Mouse (Mus musculus) neutrophil, adult 5-6 weeks (primary cell): ENCODE results near the gene Cmtm4. TPM values are rescaled to one million over a fixed set of nuclear protein-coding genes. Genes with fewer than 3 reads are reported as not detected.
A peak's percentile ranks its signal among the peaks of the same experiment; 100 is the strongest.
"Not testable (repeated sequence)": the region's sequence is repeated elsewhere in the genome, so short reads cannot be mapped to it uniquely, and the experiment has no call there.

ENCODE experiments used
- ATAC-seq: fragments of 151-379, 151-347 bp; 2 replicates; pipeline ENCODE4 v1.8.0; 2017; ENCODE audit warnings: mild to moderate bottlenecking, moderate TSS enrichment; ENCODE audit not compliant: insufficient number of reproducible peaks, poor library complexity, low FRiP score, severe bottlenecking; ENCODE audit errors: extremely low read depth
- total RNA-seq: library from RNA; stranded (forward); fragments of 200-1000 nt; gene quantifications from 2 replicates; pipeline ENCODE4 v1.2.3, GENCODE M21; 2017

Gene Cmtm4
- total RNA-seq, 1 experiment from 2014 or later, result 0.81 TPM

DNA sequence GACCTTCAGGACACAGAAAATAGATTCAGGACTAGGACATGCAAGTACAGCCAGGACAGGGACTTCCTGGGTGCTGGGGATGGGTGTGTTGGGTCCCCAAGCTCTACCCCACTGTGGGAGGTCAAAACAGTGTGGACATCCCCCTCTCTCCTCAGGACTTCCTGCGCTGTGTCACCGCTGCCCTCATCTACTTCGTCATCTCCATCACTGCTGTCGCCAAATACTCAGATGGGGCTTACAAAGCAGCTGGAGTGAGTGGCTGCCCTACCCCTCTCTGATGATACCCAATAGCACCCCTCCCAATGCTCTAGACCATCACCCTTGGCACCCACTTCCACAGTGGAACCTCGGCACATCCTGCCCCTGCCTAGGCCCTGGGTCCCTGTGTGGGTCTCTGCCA lies 51.0 kb downstream of the Cmtm4 start:
- ATAC-seq, result no peak

DNA sequence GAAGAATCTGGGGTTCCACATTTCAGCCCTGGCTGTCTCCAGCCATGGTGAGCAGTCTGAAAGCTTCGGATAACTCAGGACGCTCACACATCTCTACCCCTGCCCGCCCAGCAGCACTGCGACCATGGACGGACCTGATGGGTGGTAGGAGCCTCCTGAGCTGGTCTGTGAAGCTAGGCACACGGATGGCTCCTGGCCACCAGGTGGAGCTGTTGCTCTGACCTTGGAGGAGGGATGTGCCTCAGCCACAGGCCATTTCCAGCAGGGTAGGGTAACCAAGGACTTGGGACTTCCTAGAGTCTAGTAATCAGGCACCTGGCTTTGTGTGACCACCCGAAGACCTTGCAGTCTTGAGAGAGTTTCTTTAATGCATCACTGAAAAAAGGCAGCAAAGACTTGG lies 51.6 kb downstream of the Cmtm4 start:
- peak; percentile 64 for ATAC-seq

DNA sequence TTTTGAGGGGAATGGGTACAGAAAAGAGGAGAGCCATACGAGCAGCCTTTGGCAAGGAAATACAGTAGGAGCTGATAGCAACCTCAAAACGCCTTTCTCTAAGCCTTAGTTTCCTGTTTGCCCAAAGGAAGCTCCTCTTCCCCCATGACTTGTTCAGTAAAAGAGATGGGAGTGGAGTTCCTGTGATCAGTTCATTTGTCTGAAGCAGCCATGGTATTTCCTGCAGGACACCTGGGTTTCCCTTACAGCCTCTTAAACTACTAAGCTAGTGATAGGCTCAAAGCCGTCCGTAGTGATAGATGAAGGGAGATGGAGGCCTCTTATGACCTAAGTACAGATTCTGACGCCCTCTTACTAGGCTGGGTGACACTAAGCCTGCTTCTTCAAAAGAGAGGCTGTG lies 53.2 kb downstream of the Cmtm4 start:
- ATAC-seq, result no peak

DNA sequence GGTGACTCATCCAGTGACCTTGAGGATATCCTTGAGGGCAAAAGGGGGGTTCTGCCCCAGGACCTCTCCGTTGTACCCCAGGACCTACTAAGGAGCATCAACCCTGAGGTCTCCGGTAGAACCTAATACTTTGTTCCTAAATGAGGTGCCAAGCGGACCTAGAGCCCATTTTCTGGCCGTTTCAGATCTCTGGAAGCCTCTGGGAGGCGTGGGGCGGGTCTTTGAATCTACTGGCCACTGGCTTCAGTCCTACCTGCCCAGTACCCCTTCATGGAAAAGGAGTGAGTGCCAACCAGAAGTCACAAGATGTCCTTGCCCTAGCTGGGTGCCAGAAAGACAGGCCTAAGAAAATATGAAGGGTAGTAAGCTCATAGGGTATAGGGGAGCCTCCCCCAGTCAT lies 53.9 kb downstream of the Cmtm4 start:
- ATAC-seq, result no peak

DNA sequence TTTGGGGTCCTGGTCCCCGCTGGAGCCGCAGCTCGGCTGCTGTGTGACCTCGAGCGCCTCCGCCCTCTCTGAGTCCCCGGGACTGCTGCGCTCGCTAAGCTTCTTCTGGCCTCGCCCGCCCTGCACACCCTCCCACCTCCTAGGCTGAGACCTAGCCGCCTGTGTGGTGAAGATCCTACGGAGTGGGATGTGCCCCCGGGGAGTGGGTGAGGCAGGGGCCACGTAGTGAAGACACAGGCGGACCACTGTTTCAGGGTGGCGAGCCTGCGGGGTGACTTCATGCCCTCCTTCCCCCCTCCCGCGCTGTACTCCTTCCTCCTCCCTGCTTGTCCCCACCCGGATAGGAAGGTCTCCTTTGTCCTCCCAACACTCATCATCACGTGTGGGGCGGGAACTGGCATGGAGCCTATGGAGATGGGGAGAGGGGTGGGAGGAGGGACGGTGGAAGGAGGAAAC lies 54.5 kb downstream of the Cmtm4 start:
- no peak for ATAC-seq

DNA sequence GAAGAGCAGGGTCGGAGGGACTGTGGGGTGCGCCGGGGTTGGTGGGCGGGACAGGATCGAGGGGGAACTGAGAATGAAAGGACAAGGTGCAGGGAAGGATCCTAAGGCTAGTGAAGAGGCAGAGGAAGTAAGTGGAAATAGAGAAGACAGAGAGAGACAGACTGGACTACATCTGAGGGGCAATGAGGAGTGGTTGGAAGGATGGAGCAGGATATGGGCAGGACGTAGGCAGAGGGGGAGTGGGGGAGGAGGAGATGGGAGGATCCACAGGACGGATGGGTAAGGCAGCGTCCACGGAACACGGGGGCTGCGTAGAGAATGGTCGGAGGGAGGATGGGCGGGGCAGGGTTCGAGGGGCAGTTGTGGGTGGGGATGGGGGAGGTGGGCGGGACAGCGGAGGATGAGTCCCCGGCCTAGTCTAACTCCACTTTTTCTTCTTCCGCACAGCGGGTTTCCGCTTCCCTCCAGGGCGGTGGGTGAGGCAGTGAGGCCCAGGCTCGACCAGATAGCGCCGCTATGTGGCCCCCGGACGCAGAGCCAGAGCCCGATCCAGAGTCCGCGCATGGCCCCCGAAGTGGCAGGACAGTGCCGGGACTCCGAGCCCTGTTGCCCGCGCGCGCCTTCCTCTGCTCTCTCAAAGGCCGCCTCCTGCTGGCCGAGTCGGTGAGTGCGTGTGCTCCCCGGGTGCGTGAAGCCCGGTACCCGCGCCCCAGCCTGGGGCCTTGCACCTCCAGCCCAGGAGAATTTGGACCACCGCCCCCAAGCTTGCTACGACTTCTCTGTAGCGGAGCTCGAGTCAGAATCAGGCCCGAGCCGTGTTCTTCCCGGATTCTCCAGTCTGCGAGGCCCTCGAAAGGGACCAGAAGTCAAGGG lies 55.1 kb downstream of the Cmtm4 start:
- peak; percentile 60 for ATAC-seq

DNA sequence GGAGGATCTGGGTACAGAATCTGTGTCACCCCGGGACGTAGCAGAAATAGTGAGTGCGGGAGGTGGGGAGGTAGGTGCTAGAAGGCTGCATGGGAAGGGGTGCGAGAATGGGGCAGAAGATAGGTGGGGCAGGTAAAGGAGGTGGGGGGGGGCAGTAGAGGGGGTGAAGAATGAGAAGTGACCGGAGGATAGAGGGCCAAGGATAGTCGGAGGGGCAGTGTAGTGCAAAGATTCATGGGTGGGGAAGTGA lies 55.7 kb downstream of the Cmtm4 start:
- ATAC-seq, result no peak

DNA sequence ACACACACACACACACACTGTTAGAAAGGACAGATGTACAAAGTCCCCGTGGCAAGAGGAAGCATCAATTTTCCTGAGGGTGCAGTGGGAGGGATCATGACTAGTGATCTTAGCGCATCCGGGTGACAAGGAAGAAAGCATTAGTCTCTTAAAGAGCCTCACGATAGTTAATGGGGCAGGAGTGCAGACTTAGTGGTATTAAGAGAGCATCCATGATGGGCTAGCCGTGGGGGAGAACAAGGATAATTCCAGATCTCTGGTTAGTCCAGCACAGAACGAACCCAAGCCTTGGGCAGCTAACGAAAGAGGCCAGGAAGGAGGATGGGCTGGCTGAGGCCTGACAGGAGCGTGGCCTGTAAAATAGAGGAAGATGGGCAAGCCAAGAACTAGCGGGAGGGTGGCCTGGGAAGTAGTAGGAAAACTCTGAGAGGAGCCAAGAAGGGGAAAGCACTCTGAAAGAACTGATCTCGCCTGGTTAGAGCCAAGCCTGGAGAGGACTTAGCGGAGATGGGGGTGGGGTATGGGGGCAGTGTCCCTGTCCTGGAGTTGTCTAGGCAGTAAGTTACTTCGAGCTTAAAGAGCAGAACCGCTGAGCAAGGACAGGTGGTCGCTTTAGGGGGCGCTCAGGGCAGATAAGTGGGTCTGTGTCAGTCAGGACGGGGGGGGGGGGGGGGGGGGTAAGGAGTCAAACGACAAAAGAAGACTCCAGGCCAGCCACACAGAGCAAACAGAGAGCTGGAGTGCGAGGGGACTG lies 56.2 kb downstream of the Cmtm4 start, which contains the start of gene Cmtm3:
Gene Cmtm3, plus strand, starts transcription at position 182 of the 754 bp plus-strand sequence.
- no peak for ATAC-seq

DNA sequence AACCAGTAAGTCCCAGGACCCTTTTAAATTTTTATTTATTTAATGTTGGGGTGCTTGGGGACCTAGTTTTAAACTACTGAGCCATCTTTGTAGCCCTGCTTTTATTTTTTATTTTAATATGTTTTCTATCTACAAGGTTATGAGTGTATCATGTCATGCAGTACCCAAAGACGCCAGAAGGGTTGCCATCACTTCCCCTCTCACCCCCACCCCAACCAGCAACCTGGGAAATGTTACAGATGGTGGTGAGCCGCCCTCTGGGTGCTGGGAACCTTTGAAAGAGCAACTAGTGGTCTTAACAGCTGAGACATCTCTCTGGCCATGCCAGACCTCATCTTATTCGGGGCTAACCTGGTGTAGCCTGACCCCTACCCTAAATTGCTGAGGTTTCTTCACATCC lies 57.7 kb downstream of the Cmtm4 start:
- ATAC-seq, result no peak

DNA sequence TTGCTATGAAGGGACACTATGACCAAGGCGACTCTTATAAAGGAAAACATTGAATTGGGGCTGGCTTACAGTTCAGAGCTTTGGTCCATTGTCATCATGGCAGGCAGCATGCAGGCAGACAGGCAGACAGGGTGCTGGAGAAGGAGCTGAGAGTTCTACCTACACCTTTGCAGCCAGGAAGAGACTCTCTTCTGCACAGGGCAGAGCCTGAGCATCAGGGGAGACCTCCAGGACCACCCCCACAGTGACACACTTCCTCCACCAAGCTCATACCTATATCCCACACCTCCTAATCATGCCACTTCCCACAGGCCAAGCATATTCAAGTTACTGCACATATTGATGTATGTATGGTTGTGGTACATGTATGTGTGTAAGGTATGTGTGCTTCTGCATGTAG lies 58.8 kb downstream of the Cmtm4 start:
- no peak for ATAC-seq

DNA sequence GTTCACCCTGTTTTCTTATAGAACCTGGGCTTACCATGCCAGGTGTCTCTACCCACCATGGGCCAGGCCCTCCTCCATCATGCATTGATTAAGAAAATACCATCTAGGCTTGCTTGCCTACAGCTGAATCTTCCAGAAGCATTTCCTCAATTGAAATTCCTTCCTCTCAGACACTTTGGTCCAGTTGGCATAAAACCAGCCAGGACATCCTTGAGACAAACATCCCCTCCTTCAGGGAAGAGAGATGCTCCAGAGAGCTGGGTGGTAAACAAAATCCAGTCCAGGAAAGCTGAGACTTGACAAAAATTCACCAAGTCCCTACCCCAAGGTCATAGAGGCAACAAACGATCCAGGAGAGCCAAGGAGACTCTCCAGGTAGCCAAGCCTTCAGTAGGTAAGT lies 61.4 kb downstream of the Cmtm4 start:
- no peak for ATAC-seq

DNA sequence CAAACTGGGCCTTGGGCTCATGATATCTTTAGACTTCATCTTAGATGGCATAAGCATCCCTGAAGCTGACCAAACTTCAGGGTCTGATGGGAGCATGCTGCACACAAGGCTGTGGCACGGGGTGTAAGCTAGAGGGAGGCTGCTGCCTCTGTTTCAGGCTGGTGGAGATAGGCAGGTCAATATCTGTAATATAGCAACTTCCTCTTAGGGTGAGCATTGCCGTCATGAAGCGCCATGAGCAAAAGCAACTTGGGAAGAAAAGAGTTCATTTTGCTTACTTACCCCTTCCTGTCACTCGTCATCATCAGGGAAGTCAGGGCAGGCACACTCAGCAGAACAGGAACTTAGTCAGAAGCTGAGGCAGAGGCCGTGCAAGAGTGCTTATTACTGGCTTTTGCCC lies 61.8 kb downstream of the Cmtm4 start:
- ATAC-seq, result 0 out of 2 replicates have a peak, but pooled peaks have one; percentile 16

DNA sequence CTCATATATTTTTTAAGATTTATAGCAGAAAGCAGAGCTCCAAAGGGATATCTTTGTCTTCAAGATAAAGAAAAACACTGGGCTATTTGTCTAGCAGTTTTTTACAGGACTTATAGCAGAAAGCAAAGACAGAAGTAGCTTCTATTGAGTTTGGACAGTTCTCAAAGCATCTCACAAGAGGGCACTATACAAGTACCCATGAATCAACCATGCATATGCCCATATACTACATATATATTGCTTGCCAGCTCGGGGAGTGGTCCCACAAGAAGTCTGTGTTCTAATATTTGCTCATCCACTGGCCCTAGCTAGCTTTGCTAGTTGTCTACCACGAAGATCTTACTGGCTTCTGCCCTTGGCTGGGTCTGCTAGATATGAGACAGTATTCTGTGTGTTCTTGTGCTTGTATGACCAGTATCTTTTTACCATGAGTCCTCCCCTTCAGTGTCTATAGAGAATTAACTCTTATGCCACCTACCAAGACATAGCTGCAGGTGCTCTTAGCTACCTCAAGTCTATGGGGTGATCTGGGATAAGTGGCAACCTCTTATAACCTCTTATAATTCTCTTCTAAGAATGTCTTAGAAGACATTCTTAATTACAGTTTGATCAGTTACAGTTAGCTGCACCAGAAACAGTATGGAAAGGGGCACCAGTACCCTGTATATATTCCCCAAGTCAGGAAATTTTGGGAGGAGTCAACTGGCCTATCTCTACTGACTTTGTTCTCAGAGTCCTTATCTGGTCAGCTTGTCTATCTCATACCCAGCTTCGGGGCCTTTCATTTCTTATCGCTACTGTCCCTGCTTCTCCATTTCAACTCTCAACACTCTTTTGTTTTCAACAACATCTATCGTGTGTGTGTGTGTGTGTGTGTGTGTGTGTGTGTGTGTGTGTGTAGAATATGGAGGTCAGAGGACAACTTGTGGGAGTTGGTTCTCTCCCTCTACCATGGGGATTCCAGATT lies 62.7 kb downstream of the Cmtm4 start:
- ATAC-seq, result no peak

DNA sequence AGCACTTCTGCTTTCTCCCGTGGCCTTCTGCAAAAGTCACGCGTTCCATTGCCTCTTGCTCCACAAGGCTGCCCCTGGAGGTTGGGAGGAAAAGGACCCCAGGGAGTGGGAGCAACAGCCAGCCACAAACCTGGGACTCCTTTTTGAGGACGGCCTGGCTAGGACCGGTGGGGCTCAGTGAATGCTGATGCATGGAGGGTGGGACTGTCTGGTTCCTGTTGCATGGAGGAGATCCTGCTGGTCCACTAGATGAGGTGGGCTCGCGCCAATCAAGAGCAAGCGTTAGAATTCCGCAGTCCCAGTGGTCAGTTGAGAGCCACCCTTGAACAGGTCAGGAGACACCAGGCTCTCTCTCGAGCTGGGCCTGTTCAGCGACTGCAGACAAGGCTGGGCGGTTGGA lies 73.7 kb downstream of the Cmtm4 start, which contains the start of gene Cmtm2b:
Gene Cmtm2b, plus strand, starts transcription at position 301 of the 400 bp plus-strand sequence.
- not testable (repeated sequence) for ATAC-seq

DNA sequence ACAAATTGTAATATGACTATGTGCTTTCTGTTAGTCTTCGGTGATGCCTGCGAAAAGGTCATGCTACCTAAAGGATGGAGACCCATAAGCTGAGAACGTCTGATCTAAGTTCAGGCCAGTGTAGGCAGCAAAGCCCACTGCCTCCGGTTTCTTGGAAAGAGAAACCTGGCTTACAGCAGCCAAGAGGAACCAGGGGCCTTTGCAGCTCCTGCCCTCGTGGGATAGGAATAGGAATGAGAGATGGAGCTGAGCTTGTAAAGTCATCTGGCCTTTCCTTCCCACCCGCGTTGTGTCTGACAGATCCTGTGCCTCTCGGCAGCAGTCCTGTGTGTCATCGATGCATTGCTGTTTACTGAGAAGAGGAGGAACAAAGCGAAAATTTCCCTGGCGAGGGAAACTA lies 74.3 kb downstream of the Cmtm4 start, which contains the start of gene Gm11020:
Gene Gm11020, plus strand, starts transcription at position 301 of the 400 bp plus-strand sequence.
- ATAC-seq, result not testable (repeated sequence)

DNA sequence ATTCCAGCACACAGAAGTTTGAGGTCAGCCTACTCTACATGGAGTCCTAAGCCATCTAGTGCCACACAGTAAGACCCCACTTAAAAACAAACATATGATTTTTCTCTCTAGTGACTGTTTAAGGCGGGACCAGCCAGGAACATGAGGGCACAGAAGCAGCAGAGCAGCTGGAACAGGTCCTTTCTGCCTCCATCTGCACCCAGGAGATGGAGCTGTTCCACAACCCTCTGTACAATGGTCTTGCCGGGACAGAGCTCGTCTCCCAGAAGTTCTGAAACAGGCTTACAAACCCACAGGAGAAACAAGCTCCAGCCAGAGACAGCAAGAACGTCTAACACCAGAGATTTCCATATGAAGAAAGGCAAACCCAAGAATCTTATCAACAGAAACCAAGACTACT lies 82.3 kb downstream of the Cmtm4 start:
- no peak for ATAC-seq

DNA sequence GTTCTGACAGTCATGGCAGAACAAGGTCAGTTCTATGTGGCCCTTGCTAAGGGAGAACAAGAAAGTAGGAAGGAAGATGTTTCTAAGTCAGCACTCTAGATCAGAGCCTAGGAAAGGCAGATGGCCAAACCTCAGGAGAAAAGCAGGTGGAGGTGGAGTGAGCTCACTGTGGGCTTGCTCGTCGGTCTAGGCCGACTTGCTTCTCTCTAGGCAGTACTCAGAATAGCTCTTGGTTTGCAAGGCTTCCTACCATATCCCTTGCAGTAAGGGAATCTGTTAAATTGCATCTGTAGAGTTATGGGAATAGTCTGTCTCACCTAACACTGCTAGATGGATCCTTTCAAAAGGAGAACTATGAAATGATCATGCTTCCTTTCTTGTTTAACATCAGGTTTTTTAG lies 83.6 kb downstream of the Cmtm4 start:
- ATAC-seq, result not testable (repeated sequence)

DNA sequence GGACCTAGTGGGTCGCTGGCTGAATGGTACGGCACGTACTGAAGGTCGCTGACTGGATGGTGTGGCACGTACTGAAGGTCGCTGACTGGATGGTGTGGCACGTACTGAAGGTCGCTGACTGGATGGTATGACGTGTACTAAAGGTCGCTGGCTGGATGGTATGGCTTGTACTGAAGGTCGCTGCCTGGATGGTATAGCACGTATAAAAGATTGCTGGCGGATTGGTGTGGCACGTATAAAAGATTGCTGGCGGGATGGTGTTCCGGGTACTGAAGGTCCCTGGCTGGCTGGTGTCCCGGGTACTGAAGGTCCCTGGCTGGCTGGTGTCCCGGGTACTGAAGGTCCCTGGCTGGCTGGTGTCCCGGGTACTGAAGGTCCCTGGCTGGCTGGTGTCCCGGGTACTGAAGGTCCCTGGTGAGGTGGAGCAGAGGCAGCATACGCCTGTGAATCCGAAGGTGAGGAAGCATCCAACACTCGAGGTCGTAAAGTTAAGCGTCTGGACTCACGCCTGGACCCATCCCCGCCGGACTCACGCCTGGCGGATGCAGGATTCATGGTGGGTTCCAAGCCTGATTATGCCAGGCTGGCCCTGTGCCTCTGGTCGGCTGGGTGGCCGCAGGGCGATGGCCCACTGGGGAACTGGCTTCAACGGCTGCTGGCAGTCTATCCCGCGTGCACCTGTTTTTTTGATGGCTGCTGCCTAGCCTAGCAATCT lies 86.0 kb downstream of the Cmtm4 start, which contains the start of the genes Gm45711 and Cmtm1:
Gene Gm45711, minus strand, starts transcription at position 641 of the 715 bp plus-strand sequence.
Gene Cmtm1, minus strand, starts transcription at position 705 of the 715 bp plus-strand sequence.
- not testable (repeated sequence) for ATAC-seq
